ENCODE assay signal across 1 mouse cellular context in the genomic region with DNA sequence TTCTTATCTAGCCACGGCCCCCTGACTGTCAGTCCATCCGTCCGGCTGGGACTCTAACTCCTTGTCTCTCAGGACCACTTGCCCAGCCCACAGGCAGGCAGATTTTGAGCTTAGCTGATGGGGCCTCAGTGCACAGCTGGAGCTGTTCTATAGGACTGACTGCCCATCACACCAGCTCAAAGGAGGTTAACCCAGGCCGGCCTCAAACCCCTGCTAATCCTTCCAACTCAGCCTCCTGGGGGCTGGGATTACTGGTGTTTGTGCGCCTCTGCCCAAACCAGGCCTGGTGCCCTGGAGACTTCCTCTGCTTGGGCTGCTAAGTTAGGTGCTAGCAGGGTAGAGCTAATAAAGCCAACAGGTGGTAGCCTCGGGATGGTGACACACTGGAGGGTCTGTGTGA.
TF ChIP-seq lines count a peak whose summit lies in the region.

No protein-coding gene starts in this region.

TF ChIP-seq in MEL, 35 proteins besides CTCF, POLR2A, EP300 and RAD21:
- TF ChIP-seq TBP (IDR thresholded peaks at IDR 0.05; ENCODE audit: low read depth, low read length) (no peak), MYC (IDR thresholded peaks at IDR 0.05; ENCODE audit: low read depth, low read length) (no peak), ZMIZ1 (IDR thresholded peaks at IDR 0.05; ENCODE audit: low read depth, low read length) (no peak), E2F4 (IDR thresholded peaks at IDR 0.05; ENCODE audit: borderline replicate concordance, low read depth, low read length) (no peak), GABPA (IDR thresholded peaks at IDR 0.05; ENCODE audit: low read depth, low read length) (no peak), MAX (IDR thresholded peaks at IDR 0.05; ENCODE audit: low read length) (no peak), TCF12 (IDR thresholded peaks at IDR 0.05; ENCODE audit: low read depth, low read length) (no peak), RCOR1 (IDR thresholded peaks at IDR 0.05; ENCODE audit: low read depth, low read length) (no peak), KAT2A (conservative IDR thresholded peaks at IDR 0.05; ENCODE audit: low read depth, low read length) (no peak), HCFC1 (IDR thresholded peaks at IDR 0.05; ENCODE audit: low read depth, low read length) (no peak), TAL1 (IDR thresholded peaks at IDR 0.05; ENCODE audit: low read length) (no peak), USF1 (IDR thresholded peaks at IDR 0.05; ENCODE audit: low read depth, low read length) (no peak), NELFE (IDR thresholded peaks at IDR 0.05; ENCODE audit: low read depth, low read length) (no peak), ZNF384 (IDR thresholded peaks at IDR 0.05; ENCODE audit: low read depth, low read length) (no peak), POLR2AphosphoS5 (IDR thresholded peaks at IDR 0.05; ENCODE audit: borderline replicate concordance, low read depth, low read length) (no peak), CHD1 (IDR thresholded peaks at IDR 0.05; ENCODE audit: low read depth, low read length) (no peak), ETS1 (IDR thresholded peaks at IDR 0.05; ENCODE audit: low read depth, low read length) (no peak)
